Mouse (Mus musculus) olfactory bulb, adult 2 months (tissue): Measurements from ENCODE around the gene Cux2.

Experiments used
- CTCF ChIP-seq: fragments of 200-500 bp; IDR thresholded peaks from 2 replicates; pipeline ENCODE4 v1.5.1; 2012; ENCODE audit warnings: low read depth, mild to moderate bottlenecking, low read length, moderate library complexity; ENCODE audit not compliant: insufficient read depth
- POLR2A ChIP-seq: fragments of 200-500 bp; IDR thresholded peaks from 2 replicates; pipeline ENCODE4 v1.6.1; 2012; ENCODE audit warnings: mild to moderate bottlenecking, low read depth, low read length, moderate library complexity; ENCODE audit not compliant: insufficient read depth

GRCm38 (mm10) chr5:121835949-121836691 is 213.8 kb downstream of the Cux2 start:
- no peak for TF ChIP-seq POLR2A
- TF ChIP-seq CTCF = no peak
